Mouse (Mus musculus) activated CD4-positive, CD25-positive, alpha-beta regulatory T cell, adult 4 months (primary cell): ENCODE measurements around the gene Prmt1. TPM values are rescaled to one million over a fixed set of nuclear protein-coding genes. Genes with fewer than 3 reads are reported as not detected.
"Not testable (repeated sequence)": the region's sequence is repeated elsewhere in the genome, so short reads cannot be mapped to it uniquely, and the experiment has no call there.

ENCODE experiments used
- ATAC-seq: one replicate; pipeline ENCODE4 v1.8.0; 2017
- polyA plus RNA-seq, 2 experiments: library from polyadenylated mRNA; unstranded; fragments of 100-300 nt; shearing (Covaris generic); gene quantifications; one replicate each; pipeline ENCODE4 v1.2.1; 2017

Gene Prmt1
- polyA plus RNA-seq = 100 to 1,000 TPM in 1 of 2 experiments, 10 to 100 TPM in 1; 38.0 to 103 TPM

DNA sequence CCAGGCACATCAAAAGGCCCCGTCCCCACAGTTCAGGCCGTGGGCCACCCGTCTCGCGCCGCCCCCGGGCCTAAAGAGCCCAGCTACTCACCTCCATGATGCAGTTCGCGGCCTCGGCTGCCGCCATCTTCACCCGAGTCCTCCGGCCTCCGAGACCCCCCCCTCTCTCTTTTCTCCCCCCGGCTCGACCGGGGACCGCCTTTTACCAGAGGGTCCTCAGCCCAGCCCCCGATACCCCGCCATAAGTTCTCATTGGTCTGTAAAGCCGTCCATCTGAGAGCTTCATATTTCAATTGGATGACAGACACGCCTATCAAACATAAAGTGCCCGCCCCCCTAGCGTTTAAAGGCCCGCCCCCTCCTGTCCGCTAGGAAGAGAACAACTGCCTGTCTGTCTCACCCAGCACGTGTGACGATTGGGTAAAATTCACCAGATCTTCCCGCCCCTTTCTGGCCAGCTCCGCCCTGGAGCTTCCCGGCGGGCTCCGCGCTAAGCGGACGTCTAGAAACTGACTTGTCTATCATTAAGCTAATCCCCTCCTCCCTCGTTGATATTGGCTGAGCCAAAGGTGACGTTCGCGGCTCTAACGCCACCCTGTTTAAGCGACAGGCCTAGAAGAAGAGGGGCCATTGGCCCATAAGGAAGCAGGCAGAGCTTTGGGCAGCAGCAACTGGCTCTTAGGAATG, at the start of gene Prmt1:
Prmt1 (minus strand) TSS at position 377 of the 687 bp plus-strand sequence.
- ATAC-seq = peak; percentile 91

- ATAC-seq = no peak
Observed at GRCm38 (mm10) chr7:45035631-45036030, 49.3 kb upstream of the Prmt1 start.

GRCm38 (mm10) chr7:45033722-45034359, 47.5 kb upstream of the Prmt1 start:
- ATAC-seq = no peak

GRCm38 (mm10) chr7:45030857-45031256, 44.5 kb upstream of the Prmt1 start:
- no peak for ATAC-seq

DNA sequence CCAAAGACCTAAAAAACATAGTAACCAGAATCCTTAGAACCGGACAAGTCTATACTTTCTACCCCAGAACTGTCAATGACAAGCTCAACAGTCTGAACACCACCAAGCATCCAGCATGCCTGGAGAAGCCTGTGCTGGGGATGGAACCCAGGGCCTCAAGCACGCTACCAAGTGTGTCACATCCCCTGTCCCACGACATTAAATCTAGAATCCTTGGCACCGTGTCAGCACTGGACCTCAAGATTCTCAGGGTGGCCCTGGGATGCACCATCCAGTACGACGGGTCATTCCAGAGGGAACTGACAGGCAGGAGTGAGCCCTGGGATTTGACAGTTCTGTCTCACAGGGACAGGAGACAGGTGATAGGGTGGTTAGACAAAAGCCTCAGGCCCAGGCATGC, 43.6 kb upstream of the Prmt1 start:
- ATAC-seq = no peak

GRCm38 (mm10) chr7:45028351-45028750, 42.0 kb upstream of the Prmt1 start:
- ATAC-seq = no peak

GRCm38 (mm10) chr7:45027761-45028160, 41.4 kb upstream of the Prmt1 start:
- no peak for ATAC-seq

GRCm38 (mm10) chr7:45026256-45026655, 39.9 kb upstream of the Prmt1 start:
- ATAC-seq = no peak

DNA sequence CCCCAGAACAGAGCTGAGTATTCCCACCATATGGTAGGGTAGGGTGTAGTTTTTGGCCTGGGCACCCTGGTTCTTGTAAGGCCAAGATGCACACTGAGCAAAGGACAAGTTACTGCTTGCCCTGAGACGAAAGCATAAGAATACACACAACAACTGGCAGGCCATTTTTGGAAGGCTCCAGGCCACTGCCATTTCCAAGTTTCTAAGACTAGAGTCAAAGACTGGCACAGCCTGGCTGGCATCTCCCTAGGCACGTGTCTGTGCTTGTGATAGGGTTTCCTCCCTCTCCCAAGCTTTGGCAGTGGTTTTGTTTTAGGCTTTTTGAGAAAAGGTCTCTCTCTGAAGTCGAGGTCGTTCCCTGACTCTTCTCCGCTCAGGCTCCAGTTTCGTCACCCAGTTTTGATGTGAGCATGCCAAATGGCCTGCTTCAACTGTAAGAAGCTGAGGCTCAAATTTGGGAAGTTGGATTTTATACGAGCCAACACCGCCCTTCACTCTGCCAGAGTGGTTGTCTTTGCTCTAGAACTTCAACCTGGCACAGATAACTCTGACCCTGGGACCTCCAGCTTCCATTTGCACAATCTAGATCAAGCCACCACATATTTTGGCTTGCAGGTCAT, 39.3 kb upstream of the Prmt1 start:
- ATAC-seq = no peak

GRCm38 (mm10) chr7:45024281-45025248, 38.2 kb upstream of the Prmt1 start:
- no peak for ATAC-seq

DNA sequence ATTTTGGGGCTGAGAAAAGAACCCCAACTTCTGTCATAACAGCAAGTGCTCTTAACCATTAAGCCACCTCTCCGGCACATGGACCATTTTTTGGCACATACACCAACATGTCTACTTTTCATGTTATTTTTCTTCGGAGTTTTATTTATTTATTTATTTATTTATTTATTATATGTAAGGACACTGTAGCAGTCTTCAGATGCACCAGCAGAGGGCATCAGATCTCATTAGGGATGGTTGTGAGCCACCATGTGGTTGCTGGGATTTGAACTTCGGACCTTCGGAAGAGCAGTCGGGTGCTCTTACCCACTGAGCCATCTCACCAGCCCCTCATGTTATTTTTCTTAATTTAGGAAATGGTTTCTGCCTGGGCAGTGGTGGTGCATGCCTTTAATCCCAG, 37.3 kb upstream of the Prmt1 start:
- ATAC-seq = not testable (repeated sequence)

DNA sequence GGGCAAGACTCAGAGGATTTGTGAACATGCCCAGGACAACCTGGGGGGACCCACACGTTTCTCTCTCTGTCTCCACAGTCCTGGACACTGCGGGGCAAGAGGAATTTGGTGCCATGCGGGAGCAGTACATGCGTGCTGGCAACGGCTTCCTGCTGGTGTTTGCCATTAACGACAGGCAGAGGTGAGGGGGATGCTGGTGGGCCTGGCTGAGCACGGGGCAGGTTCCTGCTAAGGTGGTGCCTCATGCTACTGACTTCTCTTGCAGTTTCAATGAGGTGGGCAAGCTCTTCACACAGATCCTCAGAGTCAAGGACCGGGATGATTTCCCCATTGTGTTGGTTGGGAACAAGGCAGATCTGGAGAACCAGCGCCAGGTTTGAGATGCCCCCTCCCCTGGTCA, 33.9 kb upstream of the Prmt1 start:
- no peak for ATAC-seq

DNA sequence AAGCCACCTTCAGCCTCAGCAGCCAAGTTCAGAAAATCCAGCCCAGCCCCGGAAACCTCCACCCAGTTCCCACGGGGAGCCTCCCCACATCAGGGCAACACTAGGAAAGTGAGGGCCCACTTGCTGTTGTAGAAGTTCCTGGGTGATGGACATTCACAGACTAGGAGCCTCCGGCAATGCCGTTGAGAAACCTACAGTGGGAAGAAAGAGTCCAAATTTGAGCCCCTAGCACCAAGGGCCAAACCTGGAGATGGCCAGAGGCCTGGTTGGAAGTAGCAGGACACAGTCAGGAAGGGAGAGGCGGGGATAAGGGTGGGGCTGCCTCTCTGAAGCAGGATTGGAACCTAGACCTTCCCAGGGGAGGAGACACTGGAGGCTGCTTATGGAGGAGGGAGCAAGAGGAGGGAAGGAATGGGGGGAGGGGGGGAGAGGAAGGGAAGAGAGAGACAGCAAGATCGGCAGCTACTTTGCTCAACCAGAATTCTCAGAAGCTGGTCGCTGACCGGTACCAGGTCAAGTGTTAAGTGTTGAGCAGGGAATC, 32.7 kb upstream of the Prmt1 start:
- no peak for ATAC-seq

- peak; percentile 87 for ATAC-seq
Observed at GRCm38 (mm10) chr7:45017242-45018061, 31.1 kb upstream of the Prmt1 start, which contains the start of gene Rras. TSS of gene Rras (plus strand) at chr7:45017961.

GRCm38 (mm10) chr7:45016761-45017160, 30.4 kb upstream of the Prmt1 start:
- no peak for ATAC-seq

- peak; percentile 70 for ATAC-seq
Observed at GRCm38 (mm10) chr7:45015957-45016612, 29.7 kb upstream of the Prmt1 start, which contains the start of gene Scaf1. TSS of gene Scaf1 (minus strand) at chr7:45016363.

- no peak for ATAC-seq
Observed at GRCm38 (mm10) chr7:45015344-45015956, 29.1 kb upstream of the Prmt1 start.

DNA sequence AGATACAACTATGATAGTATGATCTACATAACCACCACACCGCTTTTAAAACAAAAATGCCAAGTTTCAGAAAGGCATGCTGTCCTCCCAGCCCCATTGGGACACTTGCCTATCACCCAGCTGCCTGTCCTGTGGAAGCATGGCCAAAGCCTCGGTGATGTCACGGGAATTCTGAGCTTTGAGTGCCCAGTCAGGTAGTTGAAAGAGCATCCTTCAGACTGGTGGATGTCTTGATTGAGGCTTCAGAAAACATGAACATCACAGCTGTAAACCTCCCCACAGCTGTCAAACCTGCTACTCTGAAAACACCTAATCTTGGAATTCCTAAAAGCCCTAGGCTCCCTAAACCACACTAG, 27.7 kb upstream of the Prmt1 start:
- ATAC-seq = no peak

DNA sequence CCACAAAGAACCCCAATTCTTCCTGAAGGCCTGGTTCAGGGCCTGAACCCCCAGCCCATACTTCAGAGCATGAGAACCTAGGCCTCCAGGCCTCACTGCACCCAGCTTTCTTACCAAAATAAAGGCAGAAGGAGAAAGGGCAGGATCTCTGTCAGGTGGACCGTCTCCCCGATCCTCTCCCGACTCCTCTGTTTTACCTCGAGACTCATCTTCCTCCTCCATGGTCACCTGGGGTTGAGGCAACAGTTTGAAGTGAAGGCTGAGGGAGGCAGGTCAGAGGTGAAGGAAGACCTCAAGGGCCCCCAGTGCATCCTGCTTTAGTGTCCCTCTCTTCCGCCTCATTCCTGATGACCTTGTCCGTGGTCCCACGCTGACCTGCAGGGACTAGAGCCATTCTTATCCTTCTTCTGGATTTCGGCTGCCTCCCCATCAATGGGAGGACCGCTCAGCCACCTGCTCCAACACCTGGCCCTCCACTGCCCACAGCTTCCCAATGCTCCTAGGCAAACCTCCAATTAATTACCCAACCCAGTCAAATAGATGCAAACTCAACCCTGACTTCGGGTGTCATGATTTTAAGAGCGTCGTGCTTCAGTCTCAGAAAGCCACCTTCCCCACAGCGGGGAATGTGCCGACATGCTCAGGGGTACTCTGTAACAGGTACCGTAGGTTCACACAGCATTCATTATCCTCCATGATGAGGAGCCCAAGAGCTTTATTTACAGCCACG, 27.2 kb upstream of the Prmt1 start:
- no peak for ATAC-seq

DNA sequence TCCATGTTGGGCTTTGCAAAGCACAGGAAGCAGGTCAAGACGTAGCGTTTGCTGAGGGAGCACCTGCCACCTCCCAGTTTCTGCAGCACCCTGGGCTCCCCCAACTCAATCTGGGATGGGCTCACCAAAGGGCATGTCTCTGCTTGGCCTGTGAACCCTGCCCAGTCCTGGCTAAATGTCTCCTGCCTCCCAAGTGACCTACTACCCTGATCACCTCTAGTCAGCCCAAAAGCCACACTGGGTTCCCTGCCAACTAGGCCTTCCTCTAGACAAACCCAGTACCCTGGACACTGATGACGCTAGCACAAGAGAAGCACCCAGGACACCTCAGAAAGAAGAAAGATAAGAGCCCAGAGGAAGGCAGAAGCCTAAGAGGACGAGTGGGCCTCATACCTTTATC, 26.5 kb upstream of the Prmt1 start:
- ATAC-seq = no peak
